Comparison of ENCODE assay signal across 8 mouse cellular contexts in the genomic region with DNA sequence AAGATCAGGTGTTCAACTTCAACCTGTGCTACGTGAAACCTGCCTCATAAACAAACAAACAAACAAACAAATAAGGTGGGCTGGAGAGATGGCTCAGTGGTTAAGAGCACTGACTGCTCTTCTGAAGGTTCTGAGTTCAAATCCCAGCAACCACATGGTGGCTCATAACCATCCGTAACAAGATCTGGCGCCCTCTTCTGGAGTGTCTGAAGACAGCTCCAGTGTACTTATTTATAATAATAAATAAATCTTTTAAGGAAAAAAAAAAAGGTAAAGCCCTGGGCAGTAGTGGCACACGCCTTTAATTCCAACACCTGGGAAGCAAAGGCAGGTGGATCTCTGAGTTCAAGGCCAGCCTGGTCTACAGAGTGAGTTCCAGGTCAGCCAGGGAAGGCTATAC. TPM values are rescaled to one million over a fixed set of nuclear protein-coding genes. Genes with fewer than 3 reads are reported as not detected.
DNase-seq lines count a peak whose midpoint lies in the region; ATAC-seq and TF ChIP-seq lines count a peak whose summit lies in the region.
"Not testable (repeated sequence)": the region's sequence is repeated elsewhere in the genome, so short reads cannot be mapped to it uniquely, and the experiment has no call there.
"Had no signal": no experiment of that assay in that cellular context is flagged by ENCODE, and none has a peak within 500 bp of the region (broad histone marks: within the 10 kb centered on the region; RNA-seq: fewer than 3 reads in every experiment).

No protein-coding gene starts in this region.

- not testable (repeated sequence) for H3K9ac ChIP-seq in forebrain, postnatal 0 days; heart, postnatal 0 days (replicated peaks; ENCODE audit: low read depth, low read length); kidney, postnatal 0 days (ENCODE audit: low read depth, low read length); liver, embryonic 14.5 days (replicated peaks); midbrain, postnatal 0 days (replicated peaks; ENCODE audit: low read length, poor library complexity, severe bottlenecking)

- TF ChIP-seq CTCF in E14TG2a.4 (conservative IDR thresholded peaks at IDR 0.05; ENCODE audit: low read length) = peak; percentile 28
- peak; percentile 16; the same call in 1 of the 2 replicates for TF ChIP-seq CTCF in forebrain, postnatal 0 days (IDR thresholded peaks at IDR 0.05; ENCODE audit: low read depth)
- TF ChIP-seq CTCF in heart, postnatal 0 days (IDR thresholded peaks at IDR 0.05; ENCODE audit: low read depth) = peak; percentile 13; the same call in 1 of the 2 replicates
- TF ChIP-seq CTCF in kidney, postnatal 0 days (IDR thresholded peaks at IDR 0.05; ENCODE audit: low read depth) = peak; percentile 49
- peak; percentile 28; the same call in 1 of the 2 replicates for TF ChIP-seq CTCF in liver, embryonic 14.5 days (IDR thresholded peaks at IDR 0.05; ENCODE audit: low read depth)
- peak; percentile 44 for TF ChIP-seq CTCF in midbrain, postnatal 0 days (IDR thresholded peaks at IDR 0.05)

- not testable (repeated sequence) for H3K4me2 ChIP-seq in forebrain, postnatal 0 days (ENCODE audit: low read depth); heart, postnatal 0 days (ENCODE audit: low read depth, low read length); kidney, postnatal 0 days (ENCODE audit: low read length); liver, embryonic 14.5 days (ENCODE audit: low read depth); midbrain, postnatal 0 days (ENCODE audit: low read depth, low read length, poor library complexity, severe bottlenecking)

- not testable (repeated sequence) for ATAC-seq in forebrain, postnatal 0 days; heart, postnatal 0 days (ENCODE audit: insufficient read depth, low read depth); kidney, postnatal 0 days (replicated peaks; ENCODE audit: low FRiP score, low read depth); liver, embryonic 14.5 days (ENCODE audit: insufficient read depth); midbrain, postnatal 0 days (ENCODE audit: low FRiP score)

- H3K4me1 ChIP-seq in E14TG2a.4 (replicated peaks; ENCODE audit: low read depth, low read length) = peaks cover 17% of the 10 kb centered on the region
- H3K4me1 ChIP-seq in forebrain, postnatal 0 days (ENCODE audit: insufficient read depth); heart, postnatal 0 days (ENCODE audit: control insufficient read depth, insufficient read depth); kidney, postnatal 0 days (replicated peaks; ENCODE audit: insufficient read depth, low read length); liver, embryonic 14.5 days (replicated peaks; ENCODE audit: control insufficient read depth in 2 of 2, insufficient read depth in 2 of 2, low read length in 1 of 2); midbrain, postnatal 0 days (ENCODE audit: insufficient read depth, low read length): not testable (repeated sequence)

- H3K36me3 ChIP-seq in E14TG2a.4 (ENCODE audit: insufficient read depth, low read length) = peaks cover 99% of the 10 kb centered on the region
- H3K36me3 ChIP-seq in forebrain, postnatal 0 days (ENCODE audit: insufficient read depth) = peaks cover 87% of the 10 kb centered on the region
- peaks cover 96% of the 10 kb centered on the region for H3K36me3 ChIP-seq in heart, postnatal 0 days (replicated peaks; ENCODE audit: control insufficient read depth, insufficient read depth, low read length)
- peaks cover 68% of the 10 kb centered on the region for H3K36me3 ChIP-seq in kidney, postnatal 0 days (ENCODE audit: insufficient read depth, low read length)
- peaks cover 67% of the 10 kb centered on the region for H3K36me3 ChIP-seq in liver, embryonic 14.5 days (replicated peaks; ENCODE audit: control insufficient read depth, insufficient read depth, low read depth)
- peaks cover 77% of the 10 kb centered on the region for H3K36me3 ChIP-seq in midbrain, postnatal 0 days (ENCODE audit: insufficient read depth, low read length)

- not testable (repeated sequence) for H3K27me3 ChIP-seq in E14TG2a.4 (ENCODE audit: insufficient read depth, low read length); forebrain, postnatal 0 days (ENCODE audit: insufficient read depth, low read length); heart, postnatal 0 days (ENCODE audit: control insufficient read depth, insufficient read depth, low read length); kidney, postnatal 0 days (ENCODE audit: insufficient read depth, low read length); liver, embryonic 14.5 days (ENCODE audit: control insufficient read depth, insufficient read depth, low read length); midbrain, postnatal 0 days (ENCODE audit: insufficient read depth, low read length)

- TF ChIP-seq EP300 in heart, postnatal 0 days (IDR thresholded peaks at IDR 0.05; ENCODE audit: low read depth); liver, embryonic 14.5 days (IDR thresholded peaks at IDR 0.05; ENCODE audit: low read depth): not testable (repeated sequence)

- WGBS in forebrain, postnatal 0 days = 92% methylated on average over 4 of the region's 4 CpGs
- 87% methylated on average over 4 of the region's 4 CpGs for WGBS in heart, postnatal 0 days
- WGBS in kidney, postnatal 0 days = 84% methylated on average over 4 of the region's 4 CpGs
- WGBS in liver, embryonic 14.5 days (ENCODE audit: insufficient replicate concordance) = 69% methylated on average over 4 of the region's 4 CpGs
- WGBS in midbrain, postnatal 0 days = 93% methylated on average over 4 of the region's 4 CpGs

- H3K9me3 ChIP-seq in E14TG2a.4 (ENCODE audit: low read length); forebrain, postnatal 0 days (ENCODE audit: low read length); heart, postnatal 0 days (replicated peaks; ENCODE audit: control insufficient read depth, low read length); kidney, postnatal 0 days (replicated peaks; ENCODE audit: low read length); liver, embryonic 14.5 days (ENCODE audit: control insufficient read depth, low read length); midbrain, postnatal 0 days (ENCODE audit: low read length): not testable (repeated sequence)

- H3K4me3 ChIP-seq in E14TG2a.4 (replicated peaks; ENCODE audit: low read length); forebrain, postnatal 0 days (ENCODE audit: low read depth, low read length); heart, postnatal 0 days (ENCODE audit: low read depth, low read length); kidney, postnatal 0 days (replicated peaks; ENCODE audit: low read depth, low read length); liver, embryonic 14.5 days (ENCODE audit: insufficient read depth in 1 of 2, low read depth in 2 of 2, low read length in 2 of 2); midbrain, postnatal 0 days (ENCODE audit: low read depth, low read length): not testable (repeated sequence)

- H3K27ac ChIP-seq in forebrain, postnatal 0 days (ENCODE audit: low read depth, low read length); heart, postnatal 0 days (ENCODE audit: low read depth); kidney, postnatal 0 days; liver, embryonic 14.5 days; midbrain, postnatal 0 days (ENCODE audit: low read depth, low read length): not testable (repeated sequence)

- not testable (repeated sequence) for DNase-seq in forebrain, postnatal 0 days; heart, postnatal 0 days (ENCODE audit: low spot score); kidney, postnatal 0 days (ENCODE audit: low spot score); liver, embryonic 14.5 days (ENCODE audit: low read depth in 3 of 3, low spot score in 3 of 3); midbrain, postnatal 0 days (ENCODE audit: low spot score)

RNA-seq across cellular contexts. Expression of a gene that starts 17.3 kb away (rescaled TPM):
- 52.8 and 62.5 TPM in 2 replicates for total RNA-seq in forebrain, postnatal 0 days (2014; rRNA removed)
- 105 and 113 TPM in 2 replicates for polyA plus RNA-seq in forebrain, postnatal 0 days (2015; fragmentation: Nextera tagmentation; extraction: Ambion mirVana)
- 8.4 and 14.8 TPM in 2 replicates for total RNA-seq in heart, postnatal 0 days (2014; rRNA removed; ENCODE audit: low replicate concordance)
- polyA plus RNA-seq in heart, postnatal 0 days (2015; fragmentation: Nextera tagmentation; extraction: Ambion mirVana) = 315 and 321 TPM in 2 replicates
- polyA plus RNA-seq in kidney, postnatal 0 days (2015; fragmentation: Nextera tagmentation; extraction: Ambion mirVana) = 122 and 129 TPM in 2 replicates
- polyA plus RNA-seq in liver, embryonic 14.5 days (2012; rRNA removed) = 13.2 and 13.7 TPM in 2 replicates
- polyA plus RNA-seq in liver, embryonic 14.5 days (2014; fragmentation: Nextera tagmentation; extraction: Ambion mirVana) = 68.3 and 77.5 TPM in 2 replicates
- total RNA-seq in midbrain, postnatal 0 days (2014; rRNA removed) = 46.5 and 49.5 TPM in 2 replicates
- 77.0 and 80.3 TPM in 2 replicates for polyA plus RNA-seq in midbrain, postnatal 0 days (2015; fragmentation: Nextera tagmentation; extraction: Ambion mirVana)

RNA-seq across cellular contexts. Expression of a gene that starts 27.8 kb away (rescaled TPM):
- 88.9 and 118 TPM in 2 replicates for total RNA-seq in forebrain, postnatal 0 days (2014; rRNA removed)
- 178 and 273 TPM in 2 replicates for polyA plus RNA-seq in forebrain, postnatal 0 days (2015; fragmentation: Nextera tagmentation; extraction: Ambion mirVana)
- 2.0 and 2.8 TPM in 2 replicates for total RNA-seq in heart, postnatal 0 days (2014; rRNA removed; ENCODE audit: low replicate concordance)
- 7.7 and 7.9 TPM in 2 replicates for polyA plus RNA-seq in heart, postnatal 0 days (2015; fragmentation: Nextera tagmentation; extraction: Ambion mirVana)
- polyA plus RNA-seq in kidney, postnatal 0 days (2015; fragmentation: Nextera tagmentation; extraction: Ambion mirVana) = 20.4 and 23.1 TPM in 2 replicates
- 0.45 and 0.70 TPM in 2 replicates for polyA plus RNA-seq in liver, embryonic 14.5 days (2012; rRNA removed)
- 0.52 and 0.58 TPM in 2 replicates for polyA plus RNA-seq in liver, embryonic 14.5 days (2014; fragmentation: Nextera tagmentation; extraction: Ambion mirVana)
- 172 and 196 TPM in 2 replicates for total RNA-seq in midbrain, postnatal 0 days (2014; rRNA removed)
- 323 and 327 TPM in 2 replicates for polyA plus RNA-seq in midbrain, postnatal 0 days (2015; fragmentation: Nextera tagmentation; extraction: Ambion mirVana)
- total RNA-seq: G1E had no signal
- polyA plus RNA-seq: erythroblast, embryonic 14.5 days; G1E had no signal

RNA-seq across cellular contexts. Expression of a gene that starts 36.7 kb away (rescaled TPM):
- total RNA-seq in forebrain, postnatal 0 days (2014; rRNA removed) = 354 and 357 TPM in 2 replicates
- 234 and 251 TPM in 2 replicates for polyA plus RNA-seq in forebrain, postnatal 0 days (2015; fragmentation: Nextera tagmentation; extraction: Ambion mirVana)
- total RNA-seq in heart, postnatal 0 days (2014; rRNA removed; ENCODE audit: low replicate concordance) = 2,020 and 2,039 TPM in 2 replicates
- 1,019 and 1,040 TPM in 2 replicates for polyA plus RNA-seq in heart, postnatal 0 days (2015; fragmentation: Nextera tagmentation; extraction: Ambion mirVana)
- 263 and 285 TPM in 2 replicates for polyA plus RNA-seq in kidney, postnatal 0 days (2015; fragmentation: Nextera tagmentation; extraction: Ambion mirVana)
- 74.9 and 85.0 TPM in 2 replicates for polyA plus RNA-seq in liver, embryonic 14.5 days (2012; rRNA removed)
- polyA plus RNA-seq in liver, embryonic 14.5 days (2014; fragmentation: Nextera tagmentation; extraction: Ambion mirVana) = 72.1 and 80.6 TPM in 2 replicates
- total RNA-seq in midbrain, postnatal 0 days (2014; rRNA removed) = 380 and 412 TPM in 2 replicates
- polyA plus RNA-seq in midbrain, postnatal 0 days (2015; fragmentation: Nextera tagmentation; extraction: Ambion mirVana) = 257 and 279 TPM in 2 replicates

RNA-seq across cellular contexts. Expression of a gene that starts 37.1 kb away (rescaled TPM):
- 41.5 and 48.5 TPM in 2 replicates for total RNA-seq in forebrain, postnatal 0 days (2014; rRNA removed)
- polyA plus RNA-seq in forebrain, postnatal 0 days (2015; fragmentation: Nextera tagmentation; extraction: Ambion mirVana) = 107 and 112 TPM in 2 replicates
- total RNA-seq in heart, postnatal 0 days (2014; rRNA removed; ENCODE audit: low replicate concordance) = 26.9 and 31.0 TPM in 2 replicates
- 60.7 and 65.3 TPM in 2 replicates for polyA plus RNA-seq in heart, postnatal 0 days (2015; fragmentation: Nextera tagmentation; extraction: Ambion mirVana)
- 103 and 110 TPM in 2 replicates for polyA plus RNA-seq in kidney, postnatal 0 days (2015; fragmentation: Nextera tagmentation; extraction: Ambion mirVana)
- polyA plus RNA-seq in liver, embryonic 14.5 days (2012; rRNA removed) = 42.3 and 72.6 TPM in 2 replicates
- 120 and 130 TPM in 2 replicates for polyA plus RNA-seq in liver, embryonic 14.5 days (2014; fragmentation: Nextera tagmentation; extraction: Ambion mirVana)
- 31.8 and 34.1 TPM in 2 replicates for total RNA-seq in midbrain, postnatal 0 days (2014; rRNA removed)
- 107 and 118 TPM in 2 replicates for polyA plus RNA-seq in midbrain, postnatal 0 days (2015; fragmentation: Nextera tagmentation; extraction: Ambion mirVana)

RNA-seq across cellular contexts. Expression of a gene that starts 50.2 kb away (rescaled TPM):
- 9.2 and 13.0 TPM in 2 replicates for total RNA-seq in forebrain, postnatal 0 days (2014; rRNA removed)
- 11.4 TPM in 2 replicates for polyA plus RNA-seq in forebrain, postnatal 0 days (2015; fragmentation: Nextera tagmentation; extraction: Ambion mirVana)
- total RNA-seq in heart, postnatal 0 days (2014; rRNA removed; ENCODE audit: low replicate concordance) = 19.2 and 75.8 TPM in 2 replicates
- 16.0 and 18.2 TPM in 2 replicates for polyA plus RNA-seq in heart, postnatal 0 days (2015; fragmentation: Nextera tagmentation; extraction: Ambion mirVana)
- 22.5 and 27.7 TPM in 2 replicates for polyA plus RNA-seq in kidney, postnatal 0 days (2015; fragmentation: Nextera tagmentation; extraction: Ambion mirVana)
- polyA plus RNA-seq in liver, embryonic 14.5 days (2012; rRNA removed) = 4.9 and 5.1 TPM in 2 replicates
- 5.6 and 7.2 TPM in 2 replicates for polyA plus RNA-seq in liver, embryonic 14.5 days (2014; fragmentation: Nextera tagmentation; extraction: Ambion mirVana)
- total RNA-seq in midbrain, postnatal 0 days (2014; rRNA removed) = 10.9 and 15.4 TPM in 2 replicates
- 12.2 and 14.2 TPM in 2 replicates for polyA plus RNA-seq in midbrain, postnatal 0 days (2015; fragmentation: Nextera tagmentation; extraction: Ambion mirVana)
